Mouse (Mus musculus) intestine, postnatal 0 days (tissue): ENCODE results near the gene Jaml. TPM values are rescaled to one million over a fixed set of nuclear protein-coding genes. Genes with fewer than 3 reads are reported as not detected.

Experiments used
- ATAC-seq: fragments of 200-750 bp; cut with Nextera tagmentation; 2 replicates; pipeline ENCODE4 v1.8.0; 2017; ENCODE audit warnings: mild to moderate bottlenecking, moderate TSS enrichment, moderate library complexity
- H3K27ac ChIP-seq: fragments of 300-500 bp; sonication (generic); 2 replicates; pipeline ENCODE4 v1.5.1; 2014; ENCODE audit warnings: mild to moderate bottlenecking, low read depth, low read length, moderate library complexity
- H3K27me3 ChIP-seq: fragments of 300-500 bp; sonication (generic); replicated peaks from 2 replicates; pipeline ENCODE4 v1.6.1; 2014; ENCODE audit warnings: low read length, mixed read lengths; ENCODE audit not compliant: control insufficient read depth, insufficient read depth
- H3K36me3 ChIP-seq: fragments of 300-500 bp; sonication (generic); 2 replicates; pipeline ENCODE4 v1.6.1; 2014; ENCODE audit warnings: mild to moderate bottlenecking, moderate library complexity; ENCODE audit not compliant: control insufficient read depth, insufficient read depth
- H3K4me1 ChIP-seq: fragments of 300-500 bp; sonication (generic); replicated peaks from 2 replicates; pipeline ENCODE4 v1.6.1; 2014; ENCODE audit warnings: antibody characterized with exemption, low read length, mixed read lengths; ENCODE audit not compliant: control insufficient read depth, insufficient read depth
- H3K4me2 ChIP-seq: fragments of 300-500 bp; sonication (generic); replicated peaks from 2 replicates; pipeline ENCODE4 v1.6.1; 2014; ENCODE audit warnings: low read depth, mild to moderate bottlenecking, moderate library complexity
- H3K4me3 ChIP-seq: fragments of 300-500 bp; sonication (generic); 2 replicates; pipeline ENCODE4 v1.5.1; 2014; ENCODE audit warnings: low read depth, low read length
- H3K9ac ChIP-seq: fragments of 300-500 bp; sonication (generic); 2 replicates; pipeline ENCODE4 v1.6.1; 2014; ENCODE audit warnings: mild to moderate bottlenecking, low read depth, low read length
- H3K9me3 ChIP-seq: fragments of 300-500 bp; sonication (generic); 2 replicates; pipeline ENCODE4 v1.6.1; 2016; ENCODE audit warnings: mixed run types; ENCODE audit not compliant: control insufficient read depth
- CTCF ChIP-seq: sonication (generic); IDR thresholded peaks from 2 replicates; pipeline ENCODE4 v1.5.1; 2016; ENCODE audit warnings: low read depth, mild to moderate bottlenecking, control low read depth, antibody characterized with exemption, moderate library complexity
- WGBS: fragments of 180-500 bp; shearing (Covaris S2); extraction: QIAGEN DNeasy Blood & Tissue Kit; methylation state at CpG from one replicate; pipeline ENCODE4 v1.1.7; 2014; 5-methylcytosine and 5-hydroxymethylcytosine counted together
- polyA plus RNA-seq: library from polyadenylated mRNA; unstranded; fragments of >200 nt; fragmentation: Nextera tagmentation; extraction: Ambion mirVana; gene quantifications from 2 replicates; pipeline ENCODE4 v1.2.1, GENCODE M21; 2015

Jaml gene
- polyA plus RNA-seq, 1 experiment from 2014 or later: 221 TPM

DNA sequence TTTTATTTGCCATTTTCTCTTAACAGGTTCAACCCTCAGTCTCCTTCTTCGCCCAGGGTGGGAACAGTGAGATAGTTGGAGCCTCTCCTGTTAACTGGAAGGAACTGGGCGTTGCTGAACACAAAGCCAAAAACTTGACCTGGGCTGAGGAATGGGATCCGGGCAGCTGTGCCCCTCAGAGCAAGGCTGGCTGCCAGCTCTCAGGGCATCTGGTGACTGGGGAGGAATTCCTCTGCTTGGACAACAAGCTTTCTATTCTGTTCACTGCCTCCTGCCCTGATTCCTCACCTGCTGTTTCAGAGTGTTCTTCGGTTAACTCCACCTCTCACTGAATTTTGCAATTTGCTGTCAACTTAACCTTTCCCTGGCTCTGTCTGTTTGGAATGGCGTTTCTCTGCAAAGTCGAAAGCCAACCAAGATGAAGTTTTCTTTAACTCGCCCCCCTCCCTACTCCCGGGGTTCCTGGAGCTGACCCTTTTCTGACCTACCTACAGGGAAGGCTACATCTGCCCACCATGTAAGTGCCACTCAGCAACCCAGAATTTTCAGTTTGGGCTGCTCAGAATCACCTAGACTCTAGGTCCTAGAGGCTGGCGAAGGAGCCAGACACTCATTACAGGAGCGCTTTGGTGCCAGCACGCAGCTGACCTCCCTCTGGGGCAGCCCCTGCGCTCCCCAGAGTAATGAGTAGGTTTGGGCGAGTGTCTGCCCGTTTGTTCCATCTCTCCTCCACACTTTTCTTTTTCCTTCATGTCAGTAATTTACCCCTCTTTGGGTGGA, 38.7 kb upstream of the Jaml start:
- Histone ChIP-seq H3K4me3 (peak overlapping the region; percentile 18; the same call in 1 of the 2 replicates), H3K27ac (no peak overlapping the region), H3K4me1 (0 out of 2 replicates have a peak, but pooled peaks cover 6% of the 10 kb centered on the region), H3K4me2 (peak overlapping the region; percentile 57), H3K9me3 (no peaks in the 10 kb centered on the region), H3K27me3 (no peaks in the 10 kb centered on the region), H3K36me3 (no peaks in the 10 kb centered on the region), H3K9ac (no peak overlapping the region)
- no peak for TF ChIP-seq CTCF
- WGBS: 27% methylated on average over 14 of the region's 14 CpGs
- ATAC-seq: no peak

DNA sequence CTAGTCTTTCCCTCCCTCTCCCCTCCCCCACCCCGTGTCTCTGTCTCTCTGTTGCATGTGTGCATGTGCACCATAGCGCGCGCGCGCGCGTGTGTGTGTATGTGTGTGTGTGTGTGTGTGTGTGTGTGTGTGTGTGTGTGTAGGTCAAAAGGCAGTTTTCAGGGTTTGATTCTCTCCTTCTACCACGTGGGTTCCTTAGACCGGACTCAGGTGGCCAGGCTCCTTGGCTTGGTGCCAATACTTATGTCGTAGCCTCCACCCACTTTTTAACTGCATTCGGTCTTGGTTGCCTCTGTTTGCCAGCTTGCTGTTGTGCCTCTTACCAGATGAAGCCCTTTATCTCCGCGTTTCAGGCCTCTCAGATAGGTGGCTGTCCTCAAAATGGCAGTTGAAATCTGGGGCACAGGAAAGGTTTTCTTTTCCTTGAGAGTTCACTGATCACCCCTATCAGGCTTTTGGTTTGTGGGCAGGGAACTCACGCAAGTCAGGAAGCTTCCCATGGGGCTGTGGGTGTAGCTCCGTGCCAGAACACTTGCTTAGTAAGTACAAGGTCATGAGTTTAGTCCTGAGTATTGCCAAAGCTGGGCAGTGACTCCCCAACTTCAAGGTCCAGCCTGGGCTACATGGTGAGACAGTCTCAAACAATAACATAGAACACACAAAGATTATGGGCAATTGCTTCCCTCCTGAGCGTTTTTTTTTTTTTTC, 37.7 kb upstream of the Jaml start:
- Histone ChIP-seq H3K4me1 (0 out of 2 replicates have a peak, but pooled peaks cover 6% of the 10 kb centered on the region), H3K27ac (peak overlapping the region; percentile 68), H3K27me3 (no peaks in the 10 kb centered on the region), H3K9me3 (no peaks in the 10 kb centered on the region), H3K4me2 (peak overlapping the region; percentile 57), H3K4me3 (peak overlapping the region; percentile 18; the same call in 1 of the 2 replicates), H3K36me3 (no peaks in the 10 kb centered on the region), H3K9ac (no peak overlapping the region)
- ATAC-seq: peak; percentile 35
- TF ChIP-seq CTCF: no peak
- 23% methylated on average over 17 of the region's 17 CpGs for WGBS

DNA sequence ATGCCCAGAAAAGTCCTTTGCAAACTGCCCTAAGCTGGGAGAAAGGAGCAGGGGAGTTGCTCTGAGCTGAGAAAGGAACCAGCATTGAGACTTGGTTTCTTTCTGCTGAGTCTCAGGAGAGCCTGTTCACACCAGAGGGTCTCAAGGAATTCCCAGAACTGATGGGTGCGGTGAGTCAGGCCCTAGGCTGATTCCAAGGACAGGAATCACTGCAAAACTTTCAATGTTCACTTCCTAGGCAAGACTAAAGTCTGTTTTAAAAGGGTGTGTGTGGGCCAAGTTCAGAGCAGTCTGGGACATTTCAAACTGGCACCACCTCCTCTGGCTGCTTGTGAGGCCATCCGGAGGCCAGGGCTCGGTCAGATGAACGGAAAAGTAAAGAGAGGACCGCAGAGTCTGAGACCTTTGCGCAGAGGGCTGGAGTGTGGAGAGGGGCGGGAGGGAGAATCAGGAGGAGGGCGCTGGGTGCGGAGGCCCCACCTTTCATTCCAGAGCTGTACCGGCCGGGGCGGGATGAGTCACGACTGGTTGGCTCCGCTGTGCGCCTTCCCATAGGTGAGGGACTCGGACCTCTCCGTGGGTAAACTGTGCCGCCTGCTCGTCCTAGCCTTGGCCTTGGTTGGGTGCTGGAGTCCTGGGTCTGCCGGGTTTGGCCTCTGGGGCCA, 36.8 kb upstream of the Jaml start:
- peak overlapping the region; percentile 68 for H3K27ac ChIP-seq
- H3K9ac ChIP-seq: peak overlapping the region; percentile 45
- H3K36me3 ChIP-seq: no peaks in the 10 kb centered on the region
- WGBS: 2% methylated on average over 20 of the region's 20 CpGs
- H3K4me2 ChIP-seq: peak overlapping the region; percentile 61
- ATAC-seq: peak; percentile 94
- peak overlapping the region; percentile 38 for H3K4me3 ChIP-seq
- H3K27me3 ChIP-seq: no peaks in the 10 kb centered on the region
- no peak for TF ChIP-seq CTCF
- 0 out of 2 replicates have a peak, but pooled peaks cover 6% of the 10 kb centered on the region for H3K4me1 ChIP-seq
- H3K9me3 ChIP-seq: no peaks in the 10 kb centered on the region

DNA sequence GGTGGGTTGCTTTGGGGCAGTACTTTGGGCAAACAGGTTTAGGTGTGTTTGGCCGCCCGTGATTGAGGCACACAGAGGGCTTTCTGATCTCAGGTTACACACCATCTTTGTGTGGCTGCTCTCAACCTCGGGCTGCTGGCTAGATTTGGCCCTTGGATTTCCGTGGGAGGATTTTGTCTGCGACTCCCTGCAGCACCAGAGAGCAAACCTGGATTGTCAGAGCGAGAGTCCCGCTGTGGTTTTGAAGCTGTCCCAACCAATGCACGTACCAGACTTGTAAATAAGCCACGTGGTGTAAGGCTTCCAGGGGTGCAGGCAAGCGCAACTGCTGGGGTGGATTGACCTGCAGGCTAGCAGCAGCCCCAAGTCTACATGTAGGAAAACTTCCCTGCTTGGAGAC, 36.0 kb upstream of the Jaml start:
- 0 out of 2 replicates have a peak, but pooled peaks cover 6% of the 10 kb centered on the region for H3K4me1 ChIP-seq
- ATAC-seq: no peak
- H3K4me3 ChIP-seq: peak overlapping the region; percentile 38
- WGBS: under 1% methylated on average over 10 of the region's 10 CpGs
- no peak for TF ChIP-seq CTCF
- no peaks in the 10 kb centered on the region for H3K27me3 ChIP-seq
- H3K27ac ChIP-seq: peak overlapping the region; percentile 68
- H3K9ac ChIP-seq: peak overlapping the region; percentile 45
- no peaks in the 10 kb centered on the region for H3K9me3 ChIP-seq
- peak overlapping the region; percentile 61 for H3K4me2 ChIP-seq
- H3K36me3 ChIP-seq: no peaks in the 10 kb centered on the region

DNA sequence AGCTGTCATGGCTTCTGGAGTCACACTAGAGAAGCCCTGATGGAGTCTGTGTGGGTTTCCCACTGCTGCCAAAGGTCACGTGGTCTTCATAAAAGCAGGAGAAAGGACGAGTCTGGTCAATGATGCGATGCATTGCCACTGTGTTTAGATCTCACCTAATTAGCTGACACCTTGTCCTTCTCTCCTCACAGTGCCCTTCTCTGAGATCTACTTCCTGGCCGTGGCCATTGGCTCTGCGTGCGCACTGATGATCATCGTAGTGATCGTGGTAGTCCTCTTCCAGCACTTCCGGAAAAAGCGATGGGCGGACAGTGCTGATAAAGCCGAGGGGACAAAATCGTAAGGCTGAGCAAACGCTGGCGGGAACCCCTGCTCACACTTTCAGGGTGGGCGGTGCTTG, 32.0 kb upstream of the Jaml start:
- TF ChIP-seq CTCF: no peak
- no peak overlapping the region for H3K27ac ChIP-seq
- no peak for ATAC-seq
- WGBS: 87% methylated on average over 16 of the region's 16 CpGs
- H3K9ac ChIP-seq: no peak overlapping the region
- H3K27me3 ChIP-seq: no peaks in the 10 kb centered on the region
- no peaks in the 10 kb centered on the region for H3K36me3 ChIP-seq
- no peaks in the 10 kb centered on the region for H3K4me1 ChIP-seq
- no peak overlapping the region for H3K4me3 ChIP-seq
- no peaks in the 10 kb centered on the region for H3K9me3 ChIP-seq
- no peak overlapping the region for H3K4me2 ChIP-seq

DNA sequence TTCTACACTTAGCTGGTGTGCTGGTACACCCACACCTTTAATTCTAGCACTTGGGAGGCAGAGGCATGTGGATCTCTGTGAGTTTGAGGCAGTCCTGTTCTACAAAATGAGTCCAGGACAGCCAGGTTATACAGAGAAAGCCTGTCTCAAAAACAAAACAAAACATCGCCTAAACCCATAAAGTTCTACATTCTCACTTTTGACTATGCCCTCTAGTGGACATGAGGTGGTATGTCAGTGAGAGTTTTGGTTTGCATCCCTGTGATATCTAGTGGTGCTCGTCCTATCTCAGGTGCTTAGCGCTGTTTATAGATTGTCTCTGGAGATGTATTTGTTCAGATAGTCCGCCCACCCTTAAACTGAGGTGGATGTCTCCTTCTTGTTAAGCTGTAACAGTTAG, 30.5 kb upstream of the Jaml start:
- no peaks in the 10 kb centered on the region for H3K36me3 ChIP-seq
- H3K4me1 ChIP-seq: no peaks in the 10 kb centered on the region
- no peaks in the 10 kb centered on the region for H3K9me3 ChIP-seq
- H3K9ac ChIP-seq: no peak overlapping the region
- no peak overlapping the region for H3K4me3 ChIP-seq
- H3K4me2 ChIP-seq: no peak overlapping the region
- ATAC-seq: no peak; the same call in 1 of the 2 replicates
- no peaks in the 10 kb centered on the region for H3K27me3 ChIP-seq
- no peak overlapping the region for H3K27ac ChIP-seq
- peak; percentile 85 for TF ChIP-seq CTCF
- 21% methylated on average over 4 of the region's 4 CpGs for WGBS
